Mouse (Mus musculus) small intestine, adult 2 months (tissue): ENCODE measurements around the gene Tnfaip6. TPM values are rescaled to one million over a fixed set of nuclear protein-coding genes. Genes with fewer than 3 reads are reported as not detected.

Experiments
- H3K27ac ChIP-seq: fragments of 200-500 bp; 2 replicates; pipeline ENCODE4 v1.5.1; 2012; ENCODE audit warnings: low read depth, low read length, control low read depth, inconsistent platforms; ENCODE audit not compliant: insufficient read depth
- H3K27me3 ChIP-seq: fragments of 200-500 bp; 2 replicates; pipeline ENCODE4 v1.6.1; 2012; ENCODE audit warnings: mild to moderate bottlenecking, moderate library complexity, low read length, inconsistent platforms; ENCODE audit not compliant: control insufficient read depth, insufficient read depth
- H3K36me3 ChIP-seq: fragments of 200-500 bp; 2 replicates; pipeline ENCODE4 v1.6.1; 2012; ENCODE audit warnings: mild to moderate bottlenecking, low read length, control low read depth, inconsistent platforms; ENCODE audit not compliant: control insufficient read depth, insufficient read depth
- H3K4me1 ChIP-seq: fragments of 200-500 bp; 2 replicates; pipeline ENCODE4 v1.6.1; 2012; ENCODE audit warnings: low read length, inconsistent platforms, mixed read lengths; ENCODE audit not compliant: control insufficient read depth, insufficient read depth, insufficient read length
- H3K4me3 ChIP-seq: fragments of 200-500 bp; 2 replicates; pipeline ENCODE4 v1.5.1; 2012; ENCODE audit warnings: low read depth, mild to moderate bottlenecking, control low read depth, inconsistent platforms, low read length, moderate library complexity
- CTCF ChIP-seq: fragments of 200-500 bp; IDR thresholded peaks from 2 replicates; pipeline ENCODE4 v1.5.1; 2012; ENCODE audit warnings: low read depth, mild to moderate bottlenecking, control low read depth, inconsistent platforms, low read length, moderate library complexity, mixed read lengths; ENCODE audit not compliant: insufficient replicate concordance, insufficient read length; ENCODE audit errors: extremely low read depth
- POLR2A ChIP-seq: fragments of 200-500 bp; IDR thresholded peaks from 2 replicates; pipeline ENCODE4 v1.6.1; 2012; ENCODE audit warnings: low read depth, mild to moderate bottlenecking, control low read depth, inconsistent platforms, low read length, moderate library complexity
- WGBS: fragments of 180-500 bp; shearing (Covaris S2); methylation state at CpG from one replicate; pipeline ENCODE4 v1.1.7; 2018; 5-methylcytosine and 5-hydroxymethylcytosine counted together
- polyA plus RNA-seq: library from polyadenylated mRNA; depleted of rRNA; stranded (reverse); fragments of >200 nt; gene quantifications from 2 replicates; pipeline ENCODE4 v1.2.3, GENCODE M21; 2012

The Tnfaip6 gene
- polyA plus RNA-seq, 1 experiment, result 0.23 TPM

- Histone ChIP-seq H3K27me3 (no peaks in the 10 kb centered on the region), H3K36me3 (no peaks in the 10 kb centered on the region), H3K4me1 (no peaks in the 10 kb centered on the region), H3K4me3 (no peak overlapping the region), H3K27ac (no peak overlapping the region)
- TF ChIP-seq POLR2A (no peak), CTCF (no peak)
- WGBS, result 77% methylated on average over 13 of the region's 13 CpGs
Observed at GRCm38 (mm10) chr2:52071241-52071991, 33.6 kb downstream of the Tnfaip6 start.

GRCm38 (mm10) chr2:52072065-52072490 lies 34.3 kb downstream of the Tnfaip6 start:
- Histone ChIP-seq H3K4me3 (peak overlapping the region; percentile 100), H3K4me1 (no peaks in the 10 kb centered on the region), H3K27ac (no peak overlapping the region), H3K27me3 (no peaks in the 10 kb centered on the region; the same call in 1 of the 2 replicates), H3K36me3 (no peaks in the 10 kb centered on the region)
- TF ChIP-seq CTCF, result no peak
- TF ChIP-seq POLR2A, result no peak
- WGBS, result 10% methylated on average over 10 of the region's 10 CpGs

- under 1% methylated on average over 64 of the region's 72 CpGs for WGBS
- Histone ChIP-seq H3K4me1 (no peaks in the 10 kb centered on the region), H3K36me3 (peaks cover 2% of the 10 kb centered on the region), H3K4me3 (peak within 1 kb of the TSS; percentile 100), H3K27ac (peak within 1 kb of the TSS; percentile 6; the same call in 1 of the 2 replicates), H3K27me3 (no peaks in the 10 kb centered on the region; the same call in 1 of the 2 replicates)
- TF ChIP-seq POLR2A (no peak), CTCF (no peak)
Observed at GRCm38 (mm10) chr2:52072491-52073140, 34.8 kb downstream of the Tnfaip6 start, which contains the start of gene Rif1. TSS of gene Rif1 (plus strand) at chr2:52072832.

GRCm38 (mm10) chr2:52073141-52073904 lies 35.5 kb downstream of the Tnfaip6 start:
- TF ChIP-seq POLR2A (no peak), CTCF (no peak)
- Histone ChIP-seq H3K27ac (peak overlapping the region; percentile 6; the same call in 1 of the 2 replicates), H3K36me3 (peaks cover 6% of the 10 kb centered on the region), H3K4me1 (no peaks in the 10 kb centered on the region), H3K27me3 (no peaks in the 10 kb centered on the region; the same call in 1 of the 2 replicates), H3K4me3 (peak overlapping the region; percentile 100)
- WGBS, result 2% methylated on average over 56 of the region's 56 CpGs

GRCm38 (mm10) chr2:52078666-52079065 lies 40.9 kb downstream of the Tnfaip6 start:
- Histone ChIP-seq H3K4me1 (no peaks in the 10 kb centered on the region), H3K27ac (no peak overlapping the region), H3K36me3 (peaks cover 30% of the 10 kb centered on the region), H3K27me3 (no peaks in the 10 kb centered on the region; the same call in 1 of the 2 replicates), H3K4me3 (no peak overlapping the region)
- WGBS, result 92% methylated on average over 2 of the region's 2 CpGs
- TF ChIP-seq POLR2A (no peak), CTCF (no peak)

GRCm38 (mm10) chr2:52084013-52084412 lies 46.2 kb downstream of the Tnfaip6 start:
- no peaks in the 10 kb centered on the region for H3K4me1 ChIP-seq
- no peak overlapping the region for H3K27ac ChIP-seq
- peaks cover 40% of the 10 kb centered on the region for H3K36me3 ChIP-seq
- no peaks in the 10 kb centered on the region for H3K27me3 ChIP-seq
- TF ChIP-seq CTCF (no peak), POLR2A (no peak)
- no peak overlapping the region for H3K4me3 ChIP-seq
- WGBS, result 81% methylated on average over 3 of the region's 3 CpGs
